Mouse (Mus musculus) adrenal gland, postnatal 25 days (tissue): ENCODE measurements around the gene Olfr361. TPM values are rescaled to one million over a fixed set of nuclear protein-coding genes. Genes with fewer than 3 reads are reported as not detected.
"Not testable (repeated sequence)": the region's sequence is repeated elsewhere in the genome, so short reads cannot be mapped to it uniquely, and the experiment has no call there.

ENCODE experiments used
- DNase-seq: peaks from one replicate; pipeline ENCODE4 v3.0.0; 2021; ENCODE audit warnings: mixed read lengths
- long read RNA-seq: library from polyadenylated mRNA; stranded (forward); transcript quantifications from one replicate; pipeline ENCODE4 v2.0.0, GENCODE M21; 2021
- total RNA-seq: library from RNA; stranded (reverse); gene quantifications from 2 replicates; pipeline ENCODE4 v1.2.3, GENCODE M21; 2021

Olfr361 gene
- total RNA-seq: not detected in 2 replicates
- long read RNA-seq: 0 reads

- not testable (repeated sequence) for DNase-seq
Measured at GRCm38 (mm10) chr2:37089190-37089589, at the start of gene Olfr361. Gene Olfr361 (minus strand): TSS chr2:37089290.

GRCm38 (mm10) chr2:37117810-37118209 lies 28.7 kb upstream of the Olfr361 start, which contains the start of gene Olfr362:
Gene Olfr362 (minus strand): TSS chr2:37117910.
- no peak for DNase-seq

DNA sequence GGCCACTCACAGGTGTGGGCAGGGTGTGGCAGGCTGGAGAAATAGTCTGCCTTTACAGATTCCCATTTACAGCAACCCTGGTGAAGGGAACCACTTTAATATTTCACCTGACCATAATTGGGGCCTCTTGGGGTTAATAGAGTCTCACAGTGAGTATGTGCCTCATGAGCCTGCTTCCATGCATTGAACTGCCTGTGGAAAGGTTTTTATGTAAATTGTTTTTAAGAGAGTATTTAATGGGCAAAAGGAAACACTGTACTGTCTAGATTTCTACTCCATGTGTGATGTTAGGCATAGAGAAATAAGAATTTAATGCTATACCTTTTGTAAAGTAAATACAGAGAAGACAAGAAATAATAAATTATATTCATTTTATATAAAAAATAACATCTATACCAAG lies 23.6 kb downstream of the Olfr361 start, which contains the start of gene Olfr360:
Olfr360 (plus strand) TSS at position 301 of the 400 bp plus-strand sequence.
- DNase-seq: no peak

Other genes with a start within 250 kb of the Olfr361 start
- gene Olfr350, start 243.0 kb downstream of the Olfr361 start, total RNA-seq: not detected in 2 replicates
- not detected in 2 replicates for gene Olfr351, start 226.6 kb downstream of the Olfr361 start, total RNA-seq
- not detected in 2 replicates for gene Olfr352, start 220.8 kb downstream of the Olfr361 start, total RNA-seq
- gene Olfr353, start 196.4 kb downstream of the Olfr361 start, total RNA-seq: not detected in 2 replicates
- gene Olfr354, start 183.6 kb downstream of the Olfr361 start, total RNA-seq: not detected in 2 replicates
- not detected in 2 replicates for gene Olfr355, start 160.4 kb downstream of the Olfr361 start, total RNA-seq
- gene Olfr356, start 152.2 kb downstream of the Olfr361 start, total RNA-seq: not detected in 2 replicates
- gene Olfr357, start 95.5 kb downstream of the Olfr361 start, total RNA-seq: not detected in 2 replicates
- gene Olfr358, start 80.0 kb downstream of the Olfr361 start, total RNA-seq: not detected in 2 replicates
- not detected in 2 replicates for gene Olfr360, start 23.5 kb downstream of the Olfr361 start, total RNA-seq
- gene Olfr362, start 28.6 kb upstream of the Olfr361 start, total RNA-seq: not detected in 2 replicates
- gene Olfr364-ps1, start 50.0 kb upstream of the Olfr361 start, total RNA-seq: not detected in 2 replicates
- not detected in 2 replicates for gene Olfr365, start 98.9 kb upstream of the Olfr361 start, total RNA-seq
- gene Olfr366, start 122.3 kb upstream of the Olfr361 start, total RNA-seq: not detected in 2 replicates
- not detected in 2 replicates for gene Olfr368, start 237.2 kb upstream of the Olfr361 start, total RNA-seq